Mouse (Mus musculus): ENCODE data around the gene Tppp3. TPM values are rescaled to one million over a fixed set of nuclear protein-coding genes. Genes with fewer than 3 reads are reported as not detected.

Gene Tppp3
- polyA plus RNA-seq, 1 experiment from 2014 or later = 160 TPM

GRCm38 (mm10) chr8:105472983-105473382 is 1.7 kb upstream of the Tppp3 start:
- 69% methylated on average over 9 of the region's 9 CpGs for WGBS
- no peaks in the 10 kb centered on the region for H3K9me3 ChIP-seq
- no peak overlapping the region for H3K27ac ChIP-seq
- peaks cover 59% of the 10 kb centered on the region for H3K4me1 ChIP-seq
- ATAC-seq (ENCODE audit: insufficient number of reproducible peaks, low FRiP score, low TSS enrichment, low read depth) = no peak
- peaks cover 17% of the 10 kb centered on the region for H3K36me3 ChIP-seq
- no peak overlapping the region for H3K4me2 ChIP-seq
- H3K9ac ChIP-seq = no peak overlapping the region
- no peak overlapping the region for H3K4me3 ChIP-seq
- peaks cover 25% of the 10 kb centered on the region for H3K27me3 ChIP-seq

- peaks cover 25% of the 10 kb centered on the region for H3K27me3 ChIP-seq
- no peak overlapping the region for H3K27ac ChIP-seq
- H3K9ac ChIP-seq = no peak overlapping the region
- 39% methylated on average over 23 of the region's 23 CpGs for WGBS
- no peak overlapping the region for H3K4me3 ChIP-seq
- no peak for ATAC-seq (ENCODE audit: insufficient number of reproducible peaks, low FRiP score, low TSS enrichment, low read depth)
- H3K4me2 ChIP-seq = no peak overlapping the region
- peaks cover 19% of the 10 kb centered on the region for H3K36me3 ChIP-seq
- H3K9me3 ChIP-seq = no peaks in the 10 kb centered on the region
- H3K4me1 ChIP-seq = peaks cover 62% of the 10 kb centered on the region
These were observed 1.1 kb upstream of the Tppp3 start for GRCm38 (mm10) chr8:105472414-105472932.

- H3K4me2 ChIP-seq = peak overlapping the region; percentile 53
- ATAC-seq (ENCODE audit: insufficient number of reproducible peaks, low FRiP score, low TSS enrichment, low read depth) = peak; percentile 31
- H3K27ac ChIP-seq = peak overlapping the region; percentile 57
- WGBS = 16% methylated on average over 11 of the region's 11 CpGs
- H3K27me3 ChIP-seq = peaks cover 23% of the 10 kb centered on the region
- H3K36me3 ChIP-seq = peaks cover 14% of the 10 kb centered on the region
- no peaks in the 10 kb centered on the region for H3K9me3 ChIP-seq
- peaks cover 63% of the 10 kb centered on the region for H3K4me1 ChIP-seq
- H3K4me3 ChIP-seq = peak overlapping the region; percentile 33
- 0 out of 2 replicates have a peak overlapping the region, but pooled peaks have one; percentile 14 for H3K9ac ChIP-seq
These were observed 529 bp downstream of the Tppp3 start for GRCm38 (mm10) chr8:105470681-105471313.

- peak overlapping the region; percentile 53 for H3K4me2 ChIP-seq
- H3K4me1 ChIP-seq = peaks cover 58% of the 10 kb centered on the region
- H3K27me3 ChIP-seq = peaks cover 23% of the 10 kb centered on the region
- no peaks in the 10 kb centered on the region for H3K9me3 ChIP-seq
- whole genome bisulfite sequencing = 74% methylated on average over 5 of the region's 5 CpGs
- H3K36me3 ChIP-seq = peaks cover 10% of the 10 kb centered on the region; the same call in 1 of the 2 replicates
- peak overlapping the region; percentile 33 for H3K4me3 ChIP-seq
- H3K9ac ChIP-seq = no peak overlapping the region
- no peak for ATAC-seq (ENCODE audit: insufficient number of reproducible peaks, low FRiP score, low TSS enrichment, low read depth)
- H3K27ac ChIP-seq = peak overlapping the region; percentile 57; the same call in 1 of the 2 replicates
These were observed 1.1 kb downstream of the Tppp3 start for GRCm38 (mm10) chr8:105470262-105470661.

- Histone ChIP-seq H3K4me3 (peak overlapping the region; percentile 33), H3K36me3 (peaks cover 9% of the 10 kb centered on the region; the same call in 1 of the 2 replicates), H3K27ac (peak overlapping the region; percentile 43; the same call in 1 of the 2 replicates), H3K27me3 (peaks cover 23% of the 10 kb centered on the region), H3K9me3 (no peaks in the 10 kb centered on the region), H3K4me2 (peak overlapping the region; percentile 53), H3K9ac (no peak overlapping the region), H3K4me1 (peaks cover 53% of the 10 kb centered on the region)
- ATAC-seq (ENCODE audit: insufficient number of reproducible peaks, low FRiP score, low TSS enrichment, low read depth) = no peak
- WGBS = 77% methylated on average over 5 of the region's 5 CpGs
These were observed 1.5 kb downstream of the Tppp3 start for GRCm38 (mm10) chr8:105469816-105470215.

- 0 out of 2 replicates have a peak, but pooled peaks have one; percentile 13 for ATAC-seq (ENCODE audit: insufficient number of reproducible peaks, low FRiP score, low TSS enrichment, low read depth)
These were observed 2.2 kb downstream of the Tppp3 start for GRCm38 (mm10) chr8:105469041-105469695.

GRCm38 (mm10) chr8:105468002-105468720 is 3.2 kb downstream of the Tppp3 start:
- WGBS = 89% methylated on average over 27 of the region's 27 CpGs
- no peaks in the 10 kb centered on the region for H3K9me3 ChIP-seq
- peaks cover 9% of the 10 kb centered on the region for H3K27me3 ChIP-seq
- H3K4me3 ChIP-seq = no peak overlapping the region
- no peak overlapping the region for H3K27ac ChIP-seq
- no peak overlapping the region for H3K4me2 ChIP-seq
- 0 out of 2 replicates have a peak, but pooled peaks cover 5% of the 10 kb centered on the region for H3K36me3 ChIP-seq
- no peak overlapping the region for H3K9ac ChIP-seq
- peaks cover 41% of the 10 kb centered on the region for H3K4me1 ChIP-seq
- ATAC-seq (ENCODE audit: insufficient number of reproducible peaks, low FRiP score, low TSS enrichment, low read depth) = no peak

More at GRCm38 (mm10) chr8:105469041-105469695, 2.2 kb downstream of the Tppp3 start:
- peaks cover 47% of the 10 kb centered on the region for H3K4me1 ChIP-seq
- 0 out of 2 replicates have a peak overlapping the region, but pooled peaks have one; percentile 53 for H3K4me2 ChIP-seq
- no peaks in the 10 kb centered on the region for H3K9me3 ChIP-seq
- H3K4me3 ChIP-seq = peak overlapping the region; percentile 33
- no peak overlapping the region for H3K27ac ChIP-seq
- WGBS = 37% methylated on average over 6 of the region's 6 CpGs
- peaks cover 9% of the 10 kb centered on the region; the same call in 1 of the 2 replicates for H3K36me3 ChIP-seq
- peaks cover 19% of the 10 kb centered on the region for H3K27me3 ChIP-seq
- no peak overlapping the region for H3K9ac ChIP-seq

- Histone ChIP-seq H3K36me3 (0 out of 2 replicates have a peak, but pooled peaks cover 5% of the 10 kb centered on the region), H3K9ac (no peak overlapping the region), H3K27ac (no peak overlapping the region), H3K27me3 (peaks cover 2% of the 10 kb centered on the region), H3K4me1 (peaks cover 40% of the 10 kb centered on the region), H3K9me3 (no peaks in the 10 kb centered on the region), H3K4me2 (no peak overlapping the region), H3K4me3 (no peak overlapping the region)
- 88% methylated on average over 10 of the region's 10 CpGs for WGBS
- no peak for ATAC-seq (ENCODE audit: insufficient number of reproducible peaks, low FRiP score, low TSS enrichment, low read depth)
These were observed 3.8 kb downstream of the Tppp3 start for GRCm38 (mm10) chr8:105467396-105467985.

GRCm38 (mm10) chr8:105466700-105467291 is 4.5 kb downstream of the Tppp3 start:
- WGBS = 62% methylated on average over 7 of the region's 7 CpGs
- Histone ChIP-seq H3K4me3 (no peak overlapping the region), H3K4me2 (no peak overlapping the region), H3K27me3 (no peaks in the 10 kb centered on the region), H3K9ac (no peak overlapping the region), H3K36me3 (0 out of 2 replicates have a peak, but pooled peaks cover 5% of the 10 kb centered on the region), H3K4me1 (peaks cover 36% of the 10 kb centered on the region), H3K9me3 (no peaks in the 10 kb centered on the region), H3K27ac (no peak overlapping the region)
- no peak for ATAC-seq (ENCODE audit: insufficient number of reproducible peaks, low FRiP score, low TSS enrichment, low read depth)

- H3K9me3 ChIP-seq = no peaks in the 10 kb centered on the region
- 76% methylated on average over 6 of the region's 6 CpGs for WGBS
- H3K4me3 ChIP-seq = no peak overlapping the region
- H3K36me3 ChIP-seq = 0 out of 2 replicates have a peak, but pooled peaks cover 5% of the 10 kb centered on the region
- H3K27me3 ChIP-seq = no peaks in the 10 kb centered on the region
- peaks cover 30% of the 10 kb centered on the region for H3K4me1 ChIP-seq
- H3K9ac ChIP-seq = no peak overlapping the region
- H3K27ac ChIP-seq = no peak overlapping the region
- ATAC-seq (ENCODE audit: insufficient number of reproducible peaks, low FRiP score, low TSS enrichment, low read depth) = no peak
- H3K4me2 ChIP-seq = no peak overlapping the region
These were observed 5.1 kb downstream of the Tppp3 start for GRCm38 (mm10) chr8:105466246-105466645.

GRCm38 (mm10) chr8:105464595-105464994 is 6.7 kb downstream of the Tppp3 start:
- no peak overlapping the region for H3K9ac ChIP-seq
- H3K27me3 ChIP-seq = no peaks in the 10 kb centered on the region
- H3K27ac ChIP-seq = no peak overlapping the region
- H3K4me2 ChIP-seq = no peak overlapping the region
- WGBS = 68% methylated on average over 7 of the region's 7 CpGs
- no peak overlapping the region for H3K4me3 ChIP-seq
- H3K36me3 ChIP-seq = 0 out of 2 replicates have a peak, but pooled peaks cover 5% of the 10 kb centered on the region
- no peak for ATAC-seq (ENCODE audit: insufficient number of reproducible peaks, low FRiP score, low TSS enrichment, low read depth)
- H3K9me3 ChIP-seq = no peaks in the 10 kb centered on the region
- peaks cover 14% of the 10 kb centered on the region for H3K4me1 ChIP-seq

Data from limb, embryonic 15.5 days (tissue).